Mouse (Mus musculus) bone marrow macrophage, adult 2 months (primary cell): ENCODE measurements at regions not wholly inside any gene's neighbourhood (a gene's known extent, or its start where the extent isn't known, plus 50 kb on each side); places are given as distances from the start of the nearest gene placed in this dataset.

Experiments used
- CTCF ChIP-seq: IDR thresholded peaks from 2 replicates; pipeline ENCODE4 v1.5.1; 2012; ENCODE audit warnings: low read depth, mild to moderate bottlenecking, low read length, moderate library complexity
- POLR2A ChIP-seq: IDR thresholded peaks from 2 replicates; pipeline ENCODE4 v1.6.1; 2012; ENCODE audit warnings: mild to moderate bottlenecking, low read depth, low read length, borderline replicate concordance

DNA sequence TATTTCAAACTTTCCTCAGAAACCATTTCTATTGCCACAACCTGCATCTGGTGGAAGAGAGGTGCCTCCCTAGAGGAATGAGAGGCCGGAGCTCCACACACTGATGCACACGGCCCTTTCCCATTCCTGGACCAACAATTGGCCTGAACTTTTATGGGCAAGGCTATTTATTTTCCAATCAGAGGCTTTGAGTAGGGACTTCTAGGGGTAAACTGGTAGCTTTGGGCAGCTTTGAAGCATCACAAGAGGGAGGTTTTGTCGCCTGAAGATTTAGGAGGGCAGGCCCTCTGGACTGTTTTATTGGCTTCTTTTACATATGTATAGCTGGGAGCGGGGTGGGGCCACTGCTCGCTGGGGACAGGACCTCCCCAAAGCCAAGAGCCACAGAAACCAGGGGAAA is 57.7 kb upstream of the Pax6 start:
- no peak for TF ChIP-seq POLR2A
- no peak for TF ChIP-seq CTCF
